Mouse (Mus musculus) right cerebral cortex, postnatal 4 days (tissue): ENCODE results near the gene Snd1.
"Not testable (repeated sequence)": the region's sequence is repeated elsewhere in the genome, so short reads cannot be mapped to it uniquely, and the experiment has no call there.

Experiments used
- DNase-seq: peaks from one replicate; pipeline ENCODE4 v3.0.0-alpha.2; 2022

Gene Snd1

GRCm38 (mm10) chr6:28486471-28486870 lies 11.5 kb downstream of the Snd1 start:
- no peak for DNase-seq

GRCm38 (mm10) chr6:28486905-28487304 lies 12.0 kb downstream of the Snd1 start:
- DNase-seq = no peak

- no peak for DNase-seq
These were observed 13.4 kb downstream of the Snd1 start for GRCm38 (mm10) chr6:28488204-28488851.

GRCm38 (mm10) chr6:28490612-28491011 lies 15.7 kb downstream of the Snd1 start:
- no peak for DNase-seq

DNA sequence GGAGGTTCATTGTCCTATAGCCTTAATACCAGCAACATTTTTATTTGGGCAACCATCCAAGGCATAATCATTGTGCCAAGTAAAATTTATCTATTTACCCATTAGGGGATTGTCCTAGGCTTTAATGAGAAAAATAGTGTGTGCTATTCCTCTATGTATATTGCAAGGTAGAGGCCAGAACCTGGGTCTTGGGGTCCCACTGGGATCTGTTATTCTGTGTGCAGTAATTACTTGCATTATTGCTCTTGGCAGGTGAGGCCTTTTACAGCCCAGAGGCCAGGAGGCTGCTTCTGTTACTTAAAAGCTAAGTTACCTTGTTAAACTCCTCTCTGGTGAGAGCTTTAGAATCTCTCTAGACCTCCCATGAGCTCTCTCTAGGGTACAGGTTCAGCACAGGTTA lies 16.3 kb downstream of the Snd1 start:
- no peak for DNase-seq

DNA sequence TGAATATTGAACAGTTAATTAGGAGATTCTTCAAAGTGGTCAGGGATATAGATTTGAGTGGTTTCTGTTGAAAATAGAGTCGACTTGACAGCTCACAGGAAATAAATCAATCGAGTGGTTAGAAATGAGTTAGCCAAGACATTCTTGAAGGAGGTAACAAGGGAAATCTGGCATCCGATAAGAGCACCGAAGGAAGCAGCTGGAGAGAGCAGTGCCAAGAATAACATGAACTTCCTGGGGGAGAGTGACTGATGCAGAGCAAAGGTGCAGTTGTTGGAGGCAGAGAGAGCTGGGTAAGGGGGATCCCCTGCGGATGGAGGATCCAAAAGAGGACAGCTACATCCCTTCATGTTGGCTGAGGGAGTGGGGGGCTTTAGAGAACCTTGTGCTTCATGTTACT lies 22.9 kb downstream of the Snd1 start:
- no peak for DNase-seq

- DNase-seq = no peak
These were observed 27.6 kb downstream of the Snd1 start for GRCm38 (mm10) chr6:28502576-28502975.

- DNase-seq = no peak
These were observed 28.2 kb downstream of the Snd1 start for GRCm38 (mm10) chr6:28503148-28503547.

GRCm38 (mm10) chr6:28504611-28505010 lies 29.7 kb downstream of the Snd1 start:
- DNase-seq = no peak

- no peak for DNase-seq
These were observed 32.8 kb downstream of the Snd1 start for GRCm38 (mm10) chr6:28507759-28508158.

DNA sequence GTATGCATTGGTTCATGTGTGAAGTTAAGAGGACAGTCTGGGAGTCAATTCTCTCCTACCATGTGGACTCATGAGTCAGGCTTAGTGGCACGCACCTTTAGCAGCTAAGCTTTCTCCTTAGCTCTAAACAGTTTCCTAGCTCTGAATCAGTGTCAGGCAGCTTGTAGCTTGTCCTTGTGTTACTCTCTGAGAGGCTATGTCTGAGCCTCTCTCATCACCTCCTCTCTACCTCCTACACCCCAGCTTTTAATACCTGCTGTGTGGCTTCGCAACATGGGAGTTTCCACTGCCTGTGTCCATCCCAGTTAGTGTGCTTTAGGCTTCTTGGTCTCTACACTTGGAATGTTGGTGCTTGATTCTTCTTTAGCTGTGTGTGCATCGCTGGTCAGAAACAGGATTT lies 39.3 kb downstream of the Snd1 start:
- no peak for DNase-seq

DNA sequence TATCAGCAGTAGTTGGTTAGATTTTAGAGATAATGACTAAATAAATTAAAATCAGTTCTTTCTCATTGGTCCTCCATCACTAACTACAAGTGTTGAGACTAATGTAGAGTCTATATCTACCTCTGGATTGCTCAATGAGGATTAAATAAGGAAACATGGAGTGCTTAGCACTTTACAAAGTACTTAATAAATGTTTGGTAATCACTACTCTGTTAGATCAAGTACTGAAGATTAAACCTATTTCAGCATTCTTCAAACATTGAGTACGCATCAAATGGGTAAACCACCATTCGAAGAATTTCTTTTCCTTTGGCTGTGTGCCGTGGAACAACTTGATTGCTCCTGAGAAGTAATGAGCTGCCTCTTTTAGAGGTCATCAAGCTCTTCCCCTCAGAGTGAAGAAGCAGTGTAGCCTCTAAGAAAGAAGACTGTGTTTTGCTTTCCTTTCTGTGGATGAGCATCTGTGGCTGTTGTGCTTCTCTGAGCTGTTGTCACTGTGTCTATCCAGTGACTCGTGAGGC lies 40.0 kb downstream of the Snd1 start:
- no peak for DNase-seq

GRCm38 (mm10) chr6:28516618-28517017 lies 41.7 kb downstream of the Snd1 start:
- DNase-seq = no peak

DNA sequence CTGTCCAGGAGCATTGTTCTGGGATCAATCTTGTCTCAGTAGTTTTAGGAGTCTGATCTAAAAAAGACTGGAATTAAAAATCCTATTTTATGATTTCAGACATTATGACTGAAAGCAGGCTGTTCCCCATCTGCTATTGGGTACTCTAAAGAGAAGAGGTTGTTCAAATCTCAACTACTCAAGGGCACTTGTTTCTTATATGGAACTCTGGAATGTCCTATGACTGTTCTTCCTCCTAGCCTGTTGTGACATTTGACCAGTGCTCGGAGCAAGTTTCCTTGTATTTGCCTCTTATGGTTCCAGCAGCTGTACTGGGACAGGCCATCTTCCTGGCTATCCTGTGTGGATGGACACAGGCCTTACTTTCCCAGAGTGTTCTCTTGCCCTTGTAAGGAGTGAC lies 42.1 kb downstream of the Snd1 start:
- DNase-seq = no peak

DNA sequence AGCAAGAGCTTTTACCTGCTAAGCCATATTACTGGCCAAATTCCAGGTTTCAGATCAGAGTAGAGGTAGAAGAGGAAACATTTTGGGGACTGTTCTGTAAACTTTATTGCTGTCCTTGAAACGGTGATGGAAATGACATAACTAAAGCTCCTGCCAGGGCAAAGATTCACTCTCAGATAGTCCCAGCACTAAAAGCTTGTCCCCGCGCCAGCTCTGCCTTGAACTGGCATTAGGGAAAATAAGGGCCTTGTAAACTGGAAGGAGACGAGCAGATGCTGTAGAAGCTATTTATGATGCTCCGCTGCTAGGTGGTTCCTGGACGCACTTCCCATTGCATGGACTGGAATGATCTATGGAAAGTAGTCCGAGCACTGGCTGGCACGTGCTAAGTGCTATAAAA lies 44.5 kb downstream of the Snd1 start:
- DNase-seq = no peak

DNA sequence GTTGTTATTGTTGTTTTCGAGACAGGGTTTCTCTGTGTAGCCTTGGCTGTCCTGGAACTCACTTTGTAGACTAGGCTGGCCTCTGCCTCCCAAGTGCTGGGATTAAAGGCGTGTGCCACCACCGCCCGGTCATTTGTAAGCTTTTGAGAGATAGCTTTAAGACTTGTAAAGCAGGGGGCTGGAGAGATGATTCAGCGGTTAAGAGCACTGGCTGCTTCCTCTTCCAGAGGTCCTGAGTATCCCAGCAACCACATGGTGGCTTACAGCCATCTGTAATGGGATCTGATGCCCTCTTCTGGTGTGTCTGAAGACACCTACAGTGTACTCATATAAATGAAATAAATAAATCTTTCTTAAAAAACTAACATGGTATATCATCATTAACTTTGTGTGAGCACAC lies 45.8 kb downstream of the Snd1 start:
- DNase-seq = not testable (repeated sequence)

GRCm38 (mm10) chr6:28521416-28521815 lies 46.5 kb downstream of the Snd1 start:
- DNase-seq = no peak

DNA sequence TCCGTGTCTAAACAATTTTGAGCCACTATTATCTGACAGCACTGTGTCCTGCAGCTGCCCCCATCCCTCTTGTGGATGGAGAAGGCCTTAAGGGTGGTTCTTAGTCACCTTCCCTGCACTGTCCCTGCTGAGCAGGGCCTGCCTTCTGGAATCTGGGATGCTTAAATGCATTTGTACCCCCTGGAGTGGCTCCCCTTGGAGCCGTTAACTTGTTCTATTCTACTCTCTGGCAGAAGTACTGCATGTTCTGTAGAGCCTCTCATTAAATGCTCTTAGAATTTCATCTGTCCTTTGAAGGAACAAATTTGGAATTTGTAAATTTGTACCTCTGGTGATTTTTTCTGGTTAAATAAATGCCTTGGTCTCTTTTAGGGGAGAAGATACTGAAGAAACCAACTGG lies 50.6 kb downstream of the Snd1 start:
- DNase-seq = no peak

DNA sequence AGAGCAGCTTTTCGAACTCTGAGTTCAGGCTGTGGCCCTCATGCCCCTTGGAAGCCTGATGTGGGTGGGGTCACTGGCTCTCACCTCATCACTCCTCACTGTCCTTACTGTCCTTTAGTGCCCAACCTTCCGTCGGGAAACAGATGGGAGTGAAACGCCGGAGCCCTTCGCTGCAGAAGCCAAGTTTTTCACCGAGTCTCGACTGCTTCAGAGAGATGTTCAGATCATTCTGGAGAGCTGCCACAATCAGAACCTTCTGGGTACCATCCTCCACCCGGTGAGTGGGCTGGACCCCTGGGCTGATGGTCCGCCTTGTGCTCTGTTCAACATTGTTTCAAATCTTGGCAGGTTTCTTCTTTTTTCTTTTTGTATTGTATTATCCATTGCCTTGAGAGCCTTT lies 52.5 kb downstream of the Snd1 start:
- DNase-seq = no peak

DNA sequence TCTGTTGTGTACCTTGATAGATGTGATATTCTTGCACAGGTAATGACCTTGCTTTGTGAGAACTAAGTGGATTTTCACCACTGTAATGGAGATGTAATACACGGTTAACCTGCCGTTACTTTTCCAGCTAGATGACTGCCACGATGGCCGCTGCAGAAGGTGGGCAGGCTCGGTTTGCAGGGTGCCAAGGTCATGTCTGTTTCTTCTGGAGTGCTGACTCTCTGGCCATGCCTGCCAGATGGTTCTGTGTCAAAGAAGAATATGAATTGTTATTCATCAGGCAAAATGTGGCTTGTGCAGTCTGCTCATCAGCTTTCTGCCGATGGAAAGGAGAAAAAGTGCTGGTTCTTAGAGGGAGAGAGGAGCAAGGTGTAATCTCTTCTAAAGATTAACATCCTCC lies 53.3 kb downstream of the Snd1 start:
- DNase-seq = no peak

GRCm38 (mm10) chr6:28536464-28536863 lies 61.5 kb downstream of the Snd1 start:
- no peak for DNase-seq

DNA sequence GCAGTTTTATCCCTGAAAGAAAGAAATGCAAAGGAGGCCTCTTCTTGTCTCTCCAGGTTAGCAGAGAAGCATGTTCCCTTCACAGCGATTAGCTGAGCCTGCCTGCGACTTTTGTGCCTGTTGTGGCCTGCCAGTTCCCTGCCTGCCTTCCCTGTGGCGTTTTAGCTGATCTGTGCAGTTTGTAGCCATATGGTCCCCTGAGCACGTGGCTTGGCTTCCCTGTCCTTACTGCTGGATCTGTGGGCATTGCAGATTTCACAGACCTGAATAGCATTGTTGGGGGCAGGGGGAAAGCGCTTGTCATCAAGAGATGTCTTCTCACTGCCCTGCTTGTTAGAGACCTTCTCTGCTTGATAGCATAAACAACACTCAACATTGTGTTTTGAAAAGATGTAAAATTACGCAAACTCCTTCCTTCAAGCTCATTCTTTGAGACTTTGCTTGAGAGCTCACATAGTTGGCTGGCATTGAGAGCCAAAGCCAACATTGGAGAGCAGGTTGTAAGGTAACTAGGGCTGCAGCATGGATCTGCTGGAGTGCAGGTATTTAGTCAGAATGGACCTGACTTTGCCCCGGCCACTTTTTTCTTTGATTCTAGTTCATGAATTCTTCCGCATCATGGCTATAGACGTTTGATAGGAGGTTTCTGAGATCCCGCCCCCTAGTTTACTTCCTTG lies 63.0 kb downstream of the Snd1 start:
- peak; percentile 25 for DNase-seq

- DNase-seq = no peak
These were observed 67.4 kb downstream of the Snd1 start for GRCm38 (mm10) chr6:28542298-28542701.

- DNase-seq = no peak
These were observed 72.0 kb downstream of the Snd1 start for GRCm38 (mm10) chr6:28546943-28547342.

GRCm38 (mm10) chr6:28549374-28549773 lies 74.4 kb downstream of the Snd1 start:
- DNase-seq = no peak
